Mouse (Mus musculus): ENCODE results near the gene Sfxn3. TPM values are rescaled to one million over a fixed set of nuclear protein-coding genes. Genes with fewer than 3 reads are reported as not detected.

The Sfxn3 gene
- total and polyA plus RNA-seq, 3 experiments, result 6.7 to 26.1 (median 7.4) TPM

GRCm38 (mm10) chr19:45048644-45049365, 1.5 kb downstream of the Sfxn3 start:
- Histone ChIP-seq H3K4me3 (ENCODE audit: low read depth, low read length) (peak overlapping the region; percentile 73; the same call in 1 of the 2 replicates), H3K36me3 (replicated peaks) (peaks cover 49% of the 10 kb centered on the region), H3K4me1 (ENCODE audit: insufficient read depth, low read depth, low read length) (peaks cover 40% of the 10 kb centered on the region), H3K27me3 (ENCODE audit: insufficient read depth, low read length) (peaks cover 27% of the 10 kb centered on the region), H3K9me3 (replicated peaks) (no peaks in the 10 kb centered on the region)
- TF ChIP-seq POLR2AphosphoS5 (IDR thresholded peaks at IDR 0.05; ENCODE audit: insufficient replicate concordance, low read depth, low read length) (no peak), CTCF (IDR thresholded peaks at IDR 0.05; ENCODE audit: low read depth, low read length) (no peak), GATA2 (IDR thresholded peaks at IDR 0.05; ENCODE audit: borderline replicate concordance, low read depth, low read length) (no peak), TAL1 (conservative IDR thresholded peaks at IDR 0.05; ENCODE audit: low read depth, low read length) (no peak), GATA1 (IDR thresholded peaks at IDR 0.05; ENCODE audit: borderline replicate concordance, low read length) (no peak)
- DNase-seq (ENCODE audit: low spot score) (no peak), ATAC-seq (ENCODE audit: extremely low read depth, insufficient number of reproducible peaks, low FRiP score, poor library complexity, severe bottlenecking) (no peak)

- Histone ChIP-seq H3K4me3 (ENCODE audit: low read depth, low read length) (no peak overlapping the region), H3K36me3 (replicated peaks) (peaks cover 54% of the 10 kb centered on the region), H3K4me1 (ENCODE audit: insufficient read depth, low read depth, low read length) (peaks cover 47% of the 10 kb centered on the region), H3K27me3 (ENCODE audit: insufficient read depth, low read length) (peaks cover 23% of the 10 kb centered on the region), H3K9me3 (replicated peaks) (no peaks in the 10 kb centered on the region)
- DNase-seq (ENCODE audit: low spot score) (no peak), ATAC-seq (ENCODE audit: extremely low read depth, insufficient number of reproducible peaks, low FRiP score, poor library complexity, severe bottlenecking) (no peak)
- TF ChIP-seq GATA1 (IDR thresholded peaks at IDR 0.05; ENCODE audit: borderline replicate concordance, low read length) (no peak), TAL1 (conservative IDR thresholded peaks at IDR 0.05; ENCODE audit: low read depth, low read length) (no peak), CTCF (IDR thresholded peaks at IDR 0.05; ENCODE audit: low read depth, low read length) (no peak), POLR2AphosphoS5 (IDR thresholded peaks at IDR 0.05; ENCODE audit: insufficient replicate concordance, low read depth, low read length) (no peak), GATA2 (IDR thresholded peaks at IDR 0.05; ENCODE audit: borderline replicate concordance, low read depth, low read length) (no peak)
Measured at GRCm38 (mm10) chr19:45049523-45049922, 2.2 kb downstream of the Sfxn3 start.

DNA sequence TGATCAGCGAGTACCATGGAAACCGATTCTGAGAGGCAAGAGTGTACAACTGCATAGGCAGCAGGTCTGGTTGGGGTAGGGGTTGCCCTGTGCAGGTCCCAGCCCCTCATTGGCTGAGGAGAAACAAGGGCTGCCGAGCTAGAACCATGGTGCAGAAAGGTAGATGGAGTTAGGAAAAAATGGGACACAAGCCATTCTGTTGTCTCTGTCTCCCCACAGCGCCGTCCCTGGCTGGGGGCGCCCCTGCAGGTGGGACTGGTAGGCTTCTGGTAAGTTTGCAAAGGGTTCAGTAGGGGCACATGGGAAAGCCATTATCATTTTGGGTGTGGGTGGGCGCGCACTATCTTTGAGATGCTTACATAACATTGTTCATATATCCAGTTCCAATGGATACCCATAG, 6.1 kb downstream of the Sfxn3 start:
- Histone ChIP-seq H3K36me3 (replicated peaks) (peaks cover 60% of the 10 kb centered on the region), H3K4me1 (ENCODE audit: insufficient read depth, low read depth, low read length) (peaks cover 62% of the 10 kb centered on the region), H3K27me3 (ENCODE audit: insufficient read depth, low read length) (no peaks in the 10 kb centered on the region), H3K4me3 (ENCODE audit: low read depth, low read length) (no peak overlapping the region), H3K9me3 (replicated peaks) (no peaks in the 10 kb centered on the region)
- DNase-seq (ENCODE audit: low spot score) (no peak), ATAC-seq (ENCODE audit: extremely low read depth, insufficient number of reproducible peaks, low FRiP score, poor library complexity, severe bottlenecking) (no peak)
- TF ChIP-seq POLR2AphosphoS5 (IDR thresholded peaks at IDR 0.05; ENCODE audit: insufficient replicate concordance, low read depth, low read length), result no peak
- TF ChIP-seq CTCF (IDR thresholded peaks at IDR 0.05; ENCODE audit: low read depth, low read length), result no peak
- no peak for TF ChIP-seq GATA1 (IDR thresholded peaks at IDR 0.05; ENCODE audit: borderline replicate concordance, low read length)
- no peak for TF ChIP-seq TAL1 (conservative IDR thresholded peaks at IDR 0.05; ENCODE audit: low read depth, low read length)
- no peak for TF ChIP-seq GATA2 (IDR thresholded peaks at IDR 0.05; ENCODE audit: borderline replicate concordance, low read depth, low read length)

GRCm38 (mm10) chr19:45054892-45055690, 7.8 kb downstream of the Sfxn3 start:
- DNase-seq (ENCODE audit: low spot score) (no peak), ATAC-seq (ENCODE audit: extremely low read depth, insufficient number of reproducible peaks, low FRiP score, poor library complexity, severe bottlenecking) (no peak)
- H3K36me3 ChIP-seq (replicated peaks), result peaks cover 46% of the 10 kb centered on the region
- TF ChIP-seq POLR2AphosphoS5 (IDR thresholded peaks at IDR 0.05; ENCODE audit: insufficient replicate concordance, low read depth, low read length), result no peak
- no peak for TF ChIP-seq GATA1 (IDR thresholded peaks at IDR 0.05; ENCODE audit: borderline replicate concordance, low read length)
- no peak; the same call in 1 of the 2 replicates for TF ChIP-seq TAL1 (conservative IDR thresholded peaks at IDR 0.05; ENCODE audit: low read depth, low read length)
- TF ChIP-seq GATA2 (IDR thresholded peaks at IDR 0.05; ENCODE audit: borderline replicate concordance, low read depth, low read length), result no peak
- TF ChIP-seq CTCF (IDR thresholded peaks at IDR 0.05; ENCODE audit: low read depth, low read length), result no peak
- H3K27me3 ChIP-seq (ENCODE audit: insufficient read depth, low read length), result no peaks in the 10 kb centered on the region
- peaks cover 56% of the 10 kb centered on the region for H3K4me1 ChIP-seq (ENCODE audit: insufficient read depth, low read depth, low read length)
- no peaks in the 10 kb centered on the region for H3K9me3 ChIP-seq (replicated peaks)
- H3K4me3 ChIP-seq (ENCODE audit: low read depth, low read length), result peak overlapping the region; percentile 45; the same call in 1 of the 2 replicates

- no peaks in the 10 kb centered on the region for H3K9me3 ChIP-seq (replicated peaks)
- ATAC-seq (ENCODE audit: extremely low read depth, insufficient number of reproducible peaks, low FRiP score, poor library complexity, severe bottlenecking) (no peak), DNase-seq (ENCODE audit: low spot score) (no peak)
- no peak overlapping the region for H3K4me3 ChIP-seq (ENCODE audit: low read depth, low read length)
- H3K36me3 ChIP-seq (replicated peaks), result peaks cover 34% of the 10 kb centered on the region
- peaks cover 64% of the 10 kb centered on the region for H3K4me1 ChIP-seq (ENCODE audit: insufficient read depth, low read depth, low read length)
- TF ChIP-seq GATA1 (IDR thresholded peaks at IDR 0.05; ENCODE audit: borderline replicate concordance, low read length), result no peak
- no peak for TF ChIP-seq POLR2AphosphoS5 (IDR thresholded peaks at IDR 0.05; ENCODE audit: insufficient replicate concordance, low read depth, low read length)
- TF ChIP-seq GATA2 (IDR thresholded peaks at IDR 0.05; ENCODE audit: borderline replicate concordance, low read depth, low read length), result no peak
- no peak for TF ChIP-seq TAL1 (conservative IDR thresholded peaks at IDR 0.05; ENCODE audit: low read depth, low read length)
- peak; percentile 35; the same call in 1 of the 2 replicates for TF ChIP-seq CTCF (IDR thresholded peaks at IDR 0.05; ENCODE audit: low read depth, low read length)
- H3K27me3 ChIP-seq (ENCODE audit: insufficient read depth, low read length), result no peaks in the 10 kb centered on the region
Measured at GRCm38 (mm10) chr19:45056364-45056763, 9.1 kb downstream of the Sfxn3 start.

All from G1E (cell line).